Mouse (Mus musculus): ENCODE results near the gene Slc13a2. TPM values are rescaled to one million over a fixed set of nuclear protein-coding genes. Genes with fewer than 3 reads are reported as not detected.

The Slc13a2 gene
- polyA plus RNA-seq, 1 experiment from 2014 or later: not detected

GRCm38 (mm10) chr11:78364103-78364502 is 57.9 kb downstream of the Slc13a2 start:
- H3K9ac ChIP-seq (ENCODE audit: low read length): no peak overlapping the region
- WGBS: 37% methylated on average over 8 of the region's 8 CpGs
- H3K4me3 ChIP-seq (ENCODE audit: low read depth, low read length): no peak overlapping the region
- no peak overlapping the region for H3K27ac ChIP-seq (replicated peaks; ENCODE audit: low read depth, low read length)
- H3K9me3 ChIP-seq (ENCODE audit: control insufficient read depth, low read length): no peaks in the 10 kb centered on the region
- peaks cover 9% of the 10 kb centered on the region for H3K4me1 ChIP-seq (ENCODE audit: control insufficient read depth, insufficient read depth, low read length)
- ATAC-seq (ENCODE audit: insufficient number of reproducible peaks, low FRiP score, low TSS enrichment, low read depth) (no peak), DNase-seq (ENCODE audit: low spot score) (no peak)
- no peak overlapping the region for H3K4me2 ChIP-seq (ENCODE audit: low read depth, severe bottlenecking)
- no peaks in the 10 kb centered on the region for H3K36me3 ChIP-seq (ENCODE audit: control insufficient read depth, insufficient read depth, low read length)
- no peaks in the 10 kb centered on the region; the same call in 1 of the 2 replicates for H3K27me3 ChIP-seq (ENCODE audit: control insufficient read depth, insufficient read depth, low read length)

- H3K9me3 ChIP-seq (ENCODE audit: control insufficient read depth, low read length): no peaks in the 10 kb centered on the region
Measured at GRCm38 (mm10) chr11:78363309-78364007, 58.6 kb downstream of the Slc13a2 start.

GRCm38 (mm10) chr11:78360789-78361131 is 61.3 kb downstream of the Slc13a2 start:
- ATAC-seq (ENCODE audit: insufficient number of reproducible peaks, low FRiP score, low TSS enrichment, low read depth): no peak
- DNase-seq (ENCODE audit: low spot score): no peak
- Histone ChIP-seq H3K9me3 (ENCODE audit: control insufficient read depth, low read length) (no peaks in the 10 kb centered on the region), H3K27ac (replicated peaks; ENCODE audit: low read depth, low read length) (no peak overlapping the region), H3K27me3 (ENCODE audit: control insufficient read depth, insufficient read depth, low read length) (no peaks in the 10 kb centered on the region; the same call in 1 of the 2 replicates), H3K4me3 (ENCODE audit: low read depth, low read length) (no peak overlapping the region), H3K4me1 (ENCODE audit: control insufficient read depth, insufficient read depth, low read length) (peaks cover 9% of the 10 kb centered on the region), H3K36me3 (ENCODE audit: control insufficient read depth, insufficient read depth, low read length) (no peaks in the 10 kb centered on the region), H3K9ac (ENCODE audit: low read length) (no peak overlapping the region), H3K4me2 (ENCODE audit: low read depth, severe bottlenecking) (no peak overlapping the region)
- 48% methylated on average over 2 of the region's 2 CpGs for WGBS

More at GRCm38 (mm10) chr11:78363309-78364007, 58.6 kb downstream of the Slc13a2 start:
- H3K4me2 ChIP-seq (ENCODE audit: low read depth, severe bottlenecking): no peak overlapping the region
- H3K9ac ChIP-seq (ENCODE audit: low read length): no peak overlapping the region
- H3K4me3 ChIP-seq (ENCODE audit: low read depth, low read length): no peak overlapping the region
- no peak overlapping the region for H3K27ac ChIP-seq (replicated peaks; ENCODE audit: low read depth, low read length)
- no peaks in the 10 kb centered on the region; the same call in 1 of the 2 replicates for H3K27me3 ChIP-seq (ENCODE audit: control insufficient read depth, insufficient read depth, low read length)
- DNase-seq (ENCODE audit: low spot score) (no peak), ATAC-seq (ENCODE audit: insufficient number of reproducible peaks, low FRiP score, low TSS enrichment, low read depth) (no peak)
- no peaks in the 10 kb centered on the region for H3K36me3 ChIP-seq (ENCODE audit: control insufficient read depth, insufficient read depth, low read length)
- peaks cover 9% of the 10 kb centered on the region for H3K4me1 ChIP-seq (ENCODE audit: control insufficient read depth, insufficient read depth, low read length)
- 58% methylated on average over 13 of the region's 13 CpGs for WGBS

GRCm38 (mm10) chr11:78360125-78360788 is 61.8 kb downstream of the Slc13a2 start:
- Histone ChIP-seq H3K27me3 (ENCODE audit: control insufficient read depth, insufficient read depth, low read length) (no peaks in the 10 kb centered on the region; the same call in 1 of the 2 replicates), H3K9me3 (ENCODE audit: control insufficient read depth, low read length) (no peaks in the 10 kb centered on the region), H3K4me1 (ENCODE audit: control insufficient read depth, insufficient read depth, low read length) (peaks cover 9% of the 10 kb centered on the region), H3K4me3 (ENCODE audit: low read depth, low read length) (peak overlapping the region; percentile 16; the same call in 1 of the 2 replicates), H3K36me3 (ENCODE audit: control insufficient read depth, insufficient read depth, low read length) (no peaks in the 10 kb centered on the region), H3K27ac (replicated peaks; ENCODE audit: low read depth, low read length) (no peak overlapping the region), H3K9ac (ENCODE audit: low read length) (no peak overlapping the region), H3K4me2 (ENCODE audit: low read depth, severe bottlenecking) (peak overlapping the region; percentile 18; the same call in 1 of the 2 replicates)
- ATAC-seq (ENCODE audit: insufficient number of reproducible peaks, low FRiP score, low TSS enrichment, low read depth) (peak; percentile 60), DNase-seq (ENCODE audit: low spot score) (peak; percentile 88)
- WGBS: 10% methylated on average over 13 of the region's 13 CpGs

- H3K36me3 ChIP-seq (ENCODE audit: control insufficient read depth, insufficient read depth, low read length): no peaks in the 10 kb centered on the region
- no peak overlapping the region for H3K27ac ChIP-seq (replicated peaks; ENCODE audit: low read depth, low read length)
- H3K9me3 ChIP-seq (ENCODE audit: control insufficient read depth, low read length): no peaks in the 10 kb centered on the region
- WGBS: 13% methylated on average over 22 of the region's 22 CpGs
- no peak overlapping the region for H3K4me2 ChIP-seq (ENCODE audit: low read depth, severe bottlenecking)
- no peaks in the 10 kb centered on the region for H3K27me3 ChIP-seq (ENCODE audit: control insufficient read depth, insufficient read depth, low read length)
- no peak for ATAC-seq (ENCODE audit: insufficient number of reproducible peaks, low FRiP score, low TSS enrichment, low read depth)
- H3K4me1 ChIP-seq (ENCODE audit: control insufficient read depth, insufficient read depth, low read length): peaks cover 4% of the 10 kb centered on the region
- H3K9ac ChIP-seq (ENCODE audit: low read length): no peak overlapping the region
- H3K4me3 ChIP-seq (ENCODE audit: low read depth, low read length): no peak overlapping the region
- DNase-seq (ENCODE audit: low spot score): peak; percentile 64
Measured at GRCm38 (mm10) chr11:78358330-78359007, 63.5 kb downstream of the Slc13a2 start.

- peak; percentile 92 for DNase-seq (ENCODE audit: low spot score)
- Histone ChIP-seq H3K4me3 (ENCODE audit: low read depth, low read length) (no peak overlapping the region), H3K4me2 (ENCODE audit: low read depth, severe bottlenecking) (no peak overlapping the region), H3K27me3 (ENCODE audit: control insufficient read depth, insufficient read depth, low read length) (no peaks in the 10 kb centered on the region), H3K36me3 (ENCODE audit: control insufficient read depth, insufficient read depth, low read length) (no peaks in the 10 kb centered on the region), H3K9me3 (ENCODE audit: control insufficient read depth, low read length) (no peaks in the 10 kb centered on the region), H3K9ac (ENCODE audit: low read length) (no peak overlapping the region), H3K4me1 (ENCODE audit: control insufficient read depth, insufficient read depth, low read length) (no peaks in the 10 kb centered on the region), H3K27ac (replicated peaks; ENCODE audit: low read depth, low read length) (no peak overlapping the region)
- ATAC-seq (ENCODE audit: insufficient number of reproducible peaks, low FRiP score, low TSS enrichment, low read depth): no peak
- WGBS: 35% methylated on average over 4 of the region's 4 CpGs
Measured at GRCm38 (mm10) chr11:78355471-78356238, 66.4 kb downstream of the Slc13a2 start.

- Histone ChIP-seq H3K27me3 (ENCODE audit: control insufficient read depth, insufficient read depth, low read length) (no peaks in the 10 kb centered on the region), H3K9me3 (ENCODE audit: control insufficient read depth, low read length) (no peaks in the 10 kb centered on the region), H3K4me1 (ENCODE audit: control insufficient read depth, insufficient read depth, low read length) (no peaks in the 10 kb centered on the region), H3K4me3 (ENCODE audit: low read depth, low read length) (no peak overlapping the region), H3K27ac (replicated peaks; ENCODE audit: low read depth, low read length) (no peak overlapping the region), H3K4me2 (ENCODE audit: low read depth, severe bottlenecking) (no peak overlapping the region), H3K9ac (ENCODE audit: low read length) (no peak overlapping the region), H3K36me3 (ENCODE audit: control insufficient read depth, insufficient read depth, low read length) (no peaks in the 10 kb centered on the region)
- 86% methylated on average over 6 of the region's 6 CpGs for WGBS
- ATAC-seq (ENCODE audit: insufficient number of reproducible peaks, low FRiP score, low TSS enrichment, low read depth) (no peak), DNase-seq (ENCODE audit: low spot score) (no peak)
Measured at GRCm38 (mm10) chr11:78354905-78355304, 67.1 kb downstream of the Slc13a2 start.

- Histone ChIP-seq H3K4me3 (ENCODE audit: low read depth, low read length) (no peak overlapping the region), H3K4me2 (ENCODE audit: low read depth, severe bottlenecking) (no peak overlapping the region), H3K36me3 (ENCODE audit: control insufficient read depth, insufficient read depth, low read length) (peaks cover 5% of the 10 kb centered on the region; the same call in 1 of the 2 replicates), H3K4me1 (ENCODE audit: control insufficient read depth, insufficient read depth, low read length) (no peaks in the 10 kb centered on the region), H3K27ac (replicated peaks; ENCODE audit: low read depth, low read length) (no peak overlapping the region), H3K27me3 (ENCODE audit: control insufficient read depth, insufficient read depth, low read length) (no peaks in the 10 kb centered on the region), H3K9me3 (ENCODE audit: control insufficient read depth, low read length) (no peaks in the 10 kb centered on the region), H3K9ac (ENCODE audit: low read length) (no peak overlapping the region)
- DNase-seq (ENCODE audit: low spot score) (no peak), ATAC-seq (ENCODE audit: insufficient number of reproducible peaks, low FRiP score, low TSS enrichment, low read depth) (no peak)
- WGBS: 75% methylated on average over 1 of the region's 1 CpGs
Measured at GRCm38 (mm10) chr11:78353081-78353480, 68.9 kb downstream of the Slc13a2 start.
